Mouse (Mus musculus) CH12.LX (cell line): ENCODE results near the gene Asb17.

Source experiments
- CTCF ChIP-seq, 2 experiments: IDR thresholded peaks in 1 of 2; conservative IDR thresholded peaks in 1 of 2; 2 replicates each; pipeline ENCODE4 v1.5.1; 2011 to 2012; ENCODE audit warnings: low read depth in 2 of 2, low read length in 2 of 2, improper control_type of control experiment in 1 of 2, inconsistent platforms in 1 of 2, mild to moderate bottlenecking in 1 of 2, moderate library complexity in 1 of 2
- MAFK ChIP-seq: IDR thresholded peaks from 2 replicates; pipeline ENCODE4 v1.6.1; 2011; ENCODE audit warnings: low read length, improper control_type of control experiment; ENCODE audit not compliant: insufficient replicate concordance

GRCm38 (mm10) chr3:153826616-153827015 is 17.4 kb upstream of the Asb17 start:
- TF ChIP-seq CTCF (conservative IDR thresholded peaks at IDR 0.05 in 1 of 2, IDR thresholded peaks at IDR 0.05 in 1 of 2; ENCODE audit: low read depth in 2 of 2, low read length in 2 of 2): no peak
- TF ChIP-seq MAFK: no peak
